Mouse (Mus musculus) frontal cortex, adult 2 months (tissue): ENCODE measurements at regions not wholly inside any gene's neighbourhood (a gene's known extent, or its start where the extent isn't known, plus 50 kb on each side); places are given as distances from the start of the nearest gene placed in this dataset.

Experiments used
- DNase-seq, 2 experiments: peaks; one replicate each; pipeline ENCODE4 v3.0.0; 2022; ENCODE audit warnings: low spot score in 1 of 2; ENCODE audit errors: extremely low spot score in 1 of 2

GRCm38 (mm10) chr2:50807162-50807960 lies 341.6 kb downstream of the Rnd3 start:
- DNase-seq = no peak

GRCm38 (mm10) chr2:50805645-50806044 lies 343.3 kb downstream of the Rnd3 start:
- DNase-seq = no peak

- no peak for DNase-seq
Observed at GRCm38 (mm10) chr2:50796087-50796486, 352.8 kb downstream of the Rnd3 start.

- no peak for DNase-seq
Observed at GRCm38 (mm10) chr2:50793616-50794015, 355.3 kb downstream of the Rnd3 start.

GRCm38 (mm10) chr2:50793067-50793466 lies 355.8 kb downstream of the Rnd3 start:
- DNase-seq = no peak

GRCm38 (mm10) chr2:50789051-50789651 lies 359.8 kb downstream of the Rnd3 start:
- no peak for DNase-seq

GRCm38 (mm10) chr2:50772101-50772500 lies 376.8 kb downstream of the Rnd3 start:
- no peak for DNase-seq

GRCm38 (mm10) chr2:50759016-50759415 lies 389.9 kb downstream of the Rnd3 start:
- DNase-seq = no peak

GRCm38 (mm10) chr2:50757837-50758541 lies 390.9 kb downstream of the Rnd3 start:
- no peak for DNase-seq

GRCm38 (mm10) chr2:50755616-50756450 lies 393.1 kb downstream of the Rnd3 start:
- no peak for DNase-seq

GRCm38 (mm10) chr2:50755160-50755559 lies 393.8 kb downstream of the Rnd3 start:
- DNase-seq = no peak

- no peak for DNase-seq
Observed at GRCm38 (mm10) chr2:50752408-50752807, 396.5 kb downstream of the Rnd3 start.

GRCm38 (mm10) chr2:50750799-50751198 lies 398.1 kb downstream of the Rnd3 start:
- DNase-seq = no peak

GRCm38 (mm10) chr2:50744625-50745214 lies 404.2 kb downstream of the Rnd3 start:
- DNase-seq = no peak

- no peak for DNase-seq
Observed at GRCm38 (mm10) chr2:50743785-50744258, 405.1 kb downstream of the Rnd3 start.

GRCm38 (mm10) chr2:50742421-50742820 lies 406.5 kb downstream of the Rnd3 start:
- DNase-seq = no peak

GRCm38 (mm10) chr2:50741337-50741736 lies 407.6 kb downstream of the Rnd3 start:
- no peak for DNase-seq

GRCm38 (mm10) chr2:50739599-50739979 lies 409.3 kb downstream of the Rnd3 start:
- DNase-seq = no peak

GRCm38 (mm10) chr2:50738936-50739598 lies 409.8 kb downstream of the Rnd3 start:
- no peak for DNase-seq

- no peak for DNase-seq
Observed at GRCm38 (mm10) chr2:50737706-50738105, 411.2 kb downstream of the Rnd3 start.
